Comparison of ENCODE assay signal across 10 mouse cellular contexts in the genomic region with DNA sequence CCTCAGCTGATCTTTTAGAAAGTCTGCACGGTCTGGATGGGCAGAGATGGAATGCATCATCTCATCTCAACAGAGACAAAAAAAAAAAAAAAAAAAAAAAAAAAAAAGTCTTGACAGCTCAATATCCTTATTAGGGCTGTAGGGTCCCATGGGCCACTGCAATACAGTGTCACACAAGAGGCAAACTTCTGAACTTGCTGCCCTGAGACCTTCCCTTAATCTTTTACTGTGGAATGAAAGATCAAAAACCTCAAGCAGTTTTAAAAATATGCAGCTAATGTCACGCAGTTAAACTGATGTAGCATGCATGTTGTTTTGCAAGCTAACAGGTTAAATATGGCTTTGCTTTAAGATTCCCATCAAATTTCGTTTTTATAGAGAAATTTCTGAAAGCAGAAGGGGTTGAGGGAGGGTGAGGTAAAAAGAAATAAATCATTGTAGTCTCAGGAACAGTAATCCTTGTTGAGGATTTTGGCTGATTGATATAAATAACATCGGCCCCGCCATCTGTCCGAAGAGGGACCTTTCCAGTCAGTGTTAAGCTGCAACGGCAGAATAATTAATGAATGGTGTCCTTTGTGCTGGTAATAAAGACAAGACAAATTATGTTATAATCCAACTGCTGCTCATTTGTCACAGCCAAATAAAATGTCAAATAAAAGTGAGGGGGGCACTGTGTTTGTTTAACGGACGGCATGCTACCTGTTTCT.
DNase-seq lines count a peak whose midpoint lies in the region; ATAC-seq lines count a peak whose summit lies in the region.
"Had no signal": no experiment of that assay in that cellular context is flagged by ENCODE, and none has a peak within 500 bp of the region (broad histone marks: within the 10 kb centered on the region; RNA-seq: fewer than 3 reads in every experiment).

No protein-coding gene starts in this region.

- no peak for DNase-seq in midbrain, embryonic 11.5 days (ENCODE audit: low spot score, missing footprints)
- no peak for DNase-seq in midbrain, embryonic 10.5 days (ENCODE audit: low spot score)
- DNase-seq in hindbrain, embryonic 10.5 days (ENCODE audit: low spot score): no peak
- no peak for DNase-seq in right cerebral cortex, postnatal 4 days
- DNase-seq in heart, adult 9 months (ENCODE audit: low spot score in 2 of 2): no peak
- no peak for DNase-seq in adrenal gland, adult 2 months
- DNase-seq: heart, adult 2 months; liver, embryonic 13.5 days had no signal

- H3K9ac ChIP-seq in midbrain, embryonic 11.5 days (ENCODE audit: low read length): no peak overlapping the region
- no peak overlapping the region for H3K9ac ChIP-seq in limb, embryonic 13.5 days
- H3K9ac ChIP-seq in stomach, embryonic 15.5 days: no peak overlapping the region
- H3K9ac ChIP-seq: liver, embryonic 13.5 days had no signal

- H3K4me3 ChIP-seq in midbrain, embryonic 11.5 days (ENCODE audit: low read depth, low read length): no peak overlapping the region
- no peak overlapping the region for H3K4me3 ChIP-seq in midbrain, embryonic 10.5 days
- no peak overlapping the region for H3K4me3 ChIP-seq in hindbrain, embryonic 10.5 days
- H3K4me3 ChIP-seq in limb, embryonic 13.5 days: no peak overlapping the region
- H3K4me3 ChIP-seq in stomach, embryonic 15.5 days (replicated peaks): no peak overlapping the region
- H3K4me3 ChIP-seq: heart, adult 2 months; liver, embryonic 13.5 days had no signal

- no peaks in the 10 kb centered on the region for H3K9me3 ChIP-seq in midbrain, embryonic 11.5 days (ENCODE audit: control insufficient read depth, low read length)
- H3K9me3 ChIP-seq in midbrain, embryonic 10.5 days (replicated peaks): no peaks in the 10 kb centered on the region
- H3K9me3 ChIP-seq in hindbrain, embryonic 10.5 days: no peaks in the 10 kb centered on the region
- H3K9me3 ChIP-seq in limb, embryonic 13.5 days: no peaks in the 10 kb centered on the region
- H3K9me3 ChIP-seq in stomach, embryonic 15.5 days: no peaks in the 10 kb centered on the region
- H3K9me3 ChIP-seq: liver, embryonic 13.5 days had no signal

- 52% methylated on average over 9 of the region's 9 CpGs for WGBS in midbrain, embryonic 11.5 days
- WGBS in midbrain, embryonic 10.5 days: 75% methylated on average over 9 of the region's 9 CpGs
- 51% methylated on average over 9 of the region's 9 CpGs for WGBS in hindbrain, embryonic 10.5 days
- 29% methylated on average over 9 of the region's 9 CpGs for WGBS in limb, embryonic 13.5 days
- 17% methylated on average over 9 of the region's 9 CpGs for WGBS in stomach, embryonic 15.5 days

- H3K36me3 ChIP-seq in midbrain, embryonic 11.5 days (ENCODE audit: control insufficient read depth, insufficient read depth, low read length): no peaks in the 10 kb centered on the region
- H3K36me3 ChIP-seq in midbrain, embryonic 10.5 days: no peaks in the 10 kb centered on the region
- H3K36me3 ChIP-seq in hindbrain, embryonic 10.5 days: no peaks in the 10 kb centered on the region
- H3K36me3 ChIP-seq in limb, embryonic 13.5 days: no peaks in the 10 kb centered on the region
- no peaks in the 10 kb centered on the region for H3K36me3 ChIP-seq in stomach, embryonic 15.5 days
- H3K36me3 ChIP-seq: liver, embryonic 13.5 days had no signal

- peak; percentile 62; the same call in 1 of the 2 replicates for ATAC-seq in midbrain, embryonic 11.5 days (ENCODE audit: low FRiP score)
- ATAC-seq in limb, embryonic 13.5 days (ENCODE audit: low FRiP score, low read depth): no peak
- peak; percentile 43; the same call in 1 of the 2 replicates for ATAC-seq in stomach, embryonic 15.5 days (ENCODE audit: insufficient read depth, low FRiP score, low read depth)

- no peak overlapping the region for H3K4me2 ChIP-seq in midbrain, embryonic 11.5 days
- peak overlapping the region; percentile 37 for H3K4me2 ChIP-seq in limb, embryonic 13.5 days (replicated peaks)
- H3K4me2 ChIP-seq in stomach, embryonic 15.5 days: peak overlapping the region; percentile 23; the same call in 1 of the 2 replicates
- H3K4me2 ChIP-seq: liver, embryonic 13.5 days had no signal

- H3K27ac ChIP-seq in midbrain, embryonic 11.5 days (ENCODE audit: low read depth, low read length): no peak overlapping the region; the same call in 1 of the 2 replicates
- H3K27ac ChIP-seq in midbrain, embryonic 10.5 days (replicated peaks): no peak overlapping the region; the same call in 1 of the 2 replicates
- H3K27ac ChIP-seq in hindbrain, embryonic 10.5 days: peak overlapping the region; percentile 66; the same call in 1 of the 2 replicates
- no peak overlapping the region for H3K27ac ChIP-seq in limb, embryonic 13.5 days
- peak overlapping the region; percentile 48 for H3K27ac ChIP-seq in stomach, embryonic 15.5 days
- H3K27ac ChIP-seq: heart, adult 2 months; liver, embryonic 13.5 days had no signal

- peaks cover 10% of the 10 kb centered on the region for H3K4me1 ChIP-seq in midbrain, embryonic 11.5 days (ENCODE audit: control insufficient read depth, insufficient read depth, low read length)
- peaks cover 17% of the 10 kb centered on the region for H3K4me1 ChIP-seq in midbrain, embryonic 10.5 days
- H3K4me1 ChIP-seq in hindbrain, embryonic 10.5 days (replicated peaks): peaks cover 21% of the 10 kb centered on the region
- H3K4me1 ChIP-seq in limb, embryonic 13.5 days: peaks cover 13% of the 10 kb centered on the region
- no peaks in the 10 kb centered on the region for H3K4me1 ChIP-seq in stomach, embryonic 15.5 days

- H3K27me3 ChIP-seq in midbrain, embryonic 11.5 days (ENCODE audit: control insufficient read depth, insufficient read depth, low read length): no peaks in the 10 kb centered on the region
- no peaks in the 10 kb centered on the region for H3K27me3 ChIP-seq in midbrain, embryonic 10.5 days (ENCODE audit: low read depth, poor library complexity, severe bottlenecking)
- no peaks in the 10 kb centered on the region for H3K27me3 ChIP-seq in hindbrain, embryonic 10.5 days (ENCODE audit: insufficient read depth, poor library complexity, severe bottlenecking)
- no peaks in the 10 kb centered on the region for H3K27me3 ChIP-seq in limb, embryonic 13.5 days
- H3K27me3 ChIP-seq in stomach, embryonic 15.5 days (replicated peaks): no peaks in the 10 kb centered on the region
- H3K27me3 ChIP-seq: liver, embryonic 13.5 days had no signal

Comparison
In these comparisons a context has a peak if more than half of its experiments do, and no peak if none do; other contexts are left out.
1. H3K27ac ChIP-seq: peak in hindbrain, embryonic 10.5 days (single experiment) and stomach, embryonic 15.5 days (single experiment); none in midbrain, embryonic 11.5 days (single experiment), midbrain, embryonic 10.5 days (single experiment) and limb, embryonic 13.5 days (single experiment).